Mouse (Mus musculus) limb, embryonic 12.5 days (tissue): ENCODE results near the gene Fgg. TPM values are rescaled to one million over a fixed set of nuclear protein-coding genes. Genes with fewer than 3 reads are reported as not detected.

Experiments
- ATAC-seq: fragments of 200-750 bp; cut with Nextera tagmentation; 2 replicates; pipeline ENCODE4 v1.8.0; 2017; ENCODE audit warnings: low read depth, moderate TSS enrichment; ENCODE audit not compliant: insufficient number of reproducible peaks, insufficient read depth, low FRiP score, low TSS enrichment
- H3K27ac ChIP-seq: fragments of 300-500 bp; sonication (generic); 2 replicates; pipeline ENCODE4 v1.5.1; 2016; ENCODE audit warnings: mild to moderate bottlenecking, moderate library complexity
- H3K27me3 ChIP-seq: fragments of 300-500 bp; sonication (generic); 2 replicates; pipeline ENCODE4 v1.6.1; 2016; ENCODE audit warnings: mild to moderate bottlenecking, moderate library complexity
- H3K36me3 ChIP-seq: fragments of 300-500 bp; sonication (generic); 2 replicates; pipeline ENCODE4 v1.6.1; 2016; ENCODE audit warnings: mild to moderate bottlenecking, moderate library complexity
- H3K4me1 ChIP-seq: fragments of 300-500 bp; sonication (generic); replicated peaks from 2 replicates; pipeline ENCODE4 v1.6.1; 2016
- H3K4me2 ChIP-seq: fragments of 300-500 bp; sonication (generic); 2 replicates; pipeline ENCODE4 v1.6.1; 2016; ENCODE audit warnings: mild to moderate bottlenecking, moderate library complexity
- H3K4me3 ChIP-seq: fragments of 300-500 bp; sonication (generic); replicated peaks from 2 replicates; pipeline ENCODE4 v1.5.1; 2016; ENCODE audit warnings: mild to moderate bottlenecking
- H3K9ac ChIP-seq: fragments of 300-500 bp; sonication (generic); replicated peaks from 2 replicates; pipeline ENCODE4 v1.6.1; 2016; ENCODE audit warnings: mild to moderate bottlenecking, moderate library complexity
- H3K9me3 ChIP-seq: fragments of 300-500 bp; sonication (generic); 2 replicates; pipeline ENCODE4 v1.6.1; 2016; ENCODE audit warnings: mild to moderate bottlenecking, moderate library complexity
- WGBS: fragments of 180-500 bp; shearing (Covaris S2); methylation state at CpG from one replicate; pipeline ENCODE4 v1.1.7; 2016; 5-methylcytosine and 5-hydroxymethylcytosine counted together
- polyA plus RNA-seq: library from polyadenylated mRNA; unstranded; fragments of >200 nt; fragmentation: Nextera tagmentation; extraction: Ambion mirVana; gene quantifications from 2 replicates; pipeline ENCODE4 v1.2.1, GENCODE M21; 2016

Gene Fgg
- polyA plus RNA-seq, 1 experiment from 2014 or later: not detected

GRCm38 (mm10) chr3:83027546-83028251, 20.2 kb downstream of the Fgg start:
- no peak overlapping the region for H3K9ac ChIP-seq

GRCm38 (mm10) chr3:83030331-83030730, 22.8 kb downstream of the Fgg start:
- H3K27ac ChIP-seq: no peak overlapping the region
- no peaks in the 10 kb centered on the region for H3K9me3 ChIP-seq
- no peak overlapping the region for H3K4me3 ChIP-seq
- no peak overlapping the region for H3K9ac ChIP-seq
- H3K27me3 ChIP-seq: no peaks in the 10 kb centered on the region
- no peaks in the 10 kb centered on the region for H3K4me1 ChIP-seq
- H3K4me2 ChIP-seq: no peak overlapping the region
- WGBS: 94% methylated on average over 4 of the region's 4 CpGs
- H3K36me3 ChIP-seq: no peaks in the 10 kb centered on the region
- ATAC-seq: no peak

More at GRCm38 (mm10) chr3:83027546-83028251, 20.2 kb downstream of the Fgg start:
- 90% methylated on average over 9 of the region's 9 CpGs for WGBS
- no peak overlapping the region for H3K4me2 ChIP-seq
- no peaks in the 10 kb centered on the region for H3K9me3 ChIP-seq
- no peak overlapping the region for H3K27ac ChIP-seq
- no peaks in the 10 kb centered on the region for H3K4me1 ChIP-seq
- ATAC-seq: no peak
- no peak overlapping the region for H3K4me3 ChIP-seq
- H3K27me3 ChIP-seq: no peaks in the 10 kb centered on the region
- H3K36me3 ChIP-seq: no peaks in the 10 kb centered on the region

GRCm38 (mm10) chr3:83032746-83033308, 25.3 kb downstream of the Fgg start:
- Histone ChIP-seq H3K4me1 (no peaks in the 10 kb centered on the region), H3K4me2 (peak overlapping the region; percentile 32; the same call in 1 of the 2 replicates), H3K4me3 (no peak overlapping the region), H3K9ac (no peak overlapping the region), H3K27ac (no peak overlapping the region), H3K27me3 (no peaks in the 10 kb centered on the region), H3K36me3 (no peaks in the 10 kb centered on the region), H3K9me3 (no peaks in the 10 kb centered on the region)
- no peak for ATAC-seq
- WGBS: 50% methylated on average over 13 of the region's 13 CpGs

- WGBS: 79% methylated on average over 8 of the region's 8 CpGs
Measured at GRCm38 (mm10) chr3:83033801-83034200, 26.3 kb downstream of the Fgg start.

GRCm38 (mm10) chr3:83038865-83039264, 31.3 kb downstream of the Fgg start:
- Histone ChIP-seq H3K4me3 (no peak overlapping the region), H3K9ac (no peak overlapping the region), H3K4me2 (no peak overlapping the region), H3K9me3 (no peaks in the 10 kb centered on the region), H3K27ac (no peak overlapping the region), H3K4me1 (no peaks in the 10 kb centered on the region), H3K36me3 (no peaks in the 10 kb centered on the region), H3K27me3 (no peaks in the 10 kb centered on the region)
- WGBS: 81% methylated on average over 2 of the region's 2 CpGs
- no peak for ATAC-seq

More at GRCm38 (mm10) chr3:83033801-83034200, 26.3 kb downstream of the Fgg start:
- Histone ChIP-seq H3K4me3 (no peak overlapping the region), H3K9me3 (no peaks in the 10 kb centered on the region), H3K27ac (no peak overlapping the region), H3K9ac (no peak overlapping the region), H3K4me1 (no peaks in the 10 kb centered on the region), H3K36me3 (no peaks in the 10 kb centered on the region), H3K27me3 (no peaks in the 10 kb centered on the region), H3K4me2 (no peak overlapping the region)
- ATAC-seq: no peak

GRCm38 (mm10) chr3:83039666-83040065, 32.1 kb downstream of the Fgg start:
- H3K4me2 ChIP-seq: no peak overlapping the region
- H3K9ac ChIP-seq: no peak overlapping the region
- H3K4me1 ChIP-seq: no peaks in the 10 kb centered on the region
- no peak for ATAC-seq
- WGBS: 73% methylated on average over 4 of the region's 4 CpGs
- no peak overlapping the region for H3K4me3 ChIP-seq
- no peaks in the 10 kb centered on the region for H3K27me3 ChIP-seq
- no peak overlapping the region for H3K27ac ChIP-seq
- no peaks in the 10 kb centered on the region for H3K36me3 ChIP-seq
- H3K9me3 ChIP-seq: no peaks in the 10 kb centered on the region

GRCm38 (mm10) chr3:83042451-83042850, 34.9 kb downstream of the Fgg start:
- no peak overlapping the region for H3K4me3 ChIP-seq
- 93% methylated on average over 5 of the region's 5 CpGs for WGBS
- H3K27me3 ChIP-seq: no peaks in the 10 kb centered on the region
- H3K36me3 ChIP-seq: no peaks in the 10 kb centered on the region
- H3K9me3 ChIP-seq: no peaks in the 10 kb centered on the region
- no peak overlapping the region for H3K9ac ChIP-seq
- ATAC-seq: no peak
- H3K4me1 ChIP-seq: no peaks in the 10 kb centered on the region
- H3K27ac ChIP-seq: no peak overlapping the region
- H3K4me2 ChIP-seq: no peak overlapping the region

- no peak overlapping the region for H3K4me2 ChIP-seq
- no peak overlapping the region for H3K4me3 ChIP-seq
- H3K36me3 ChIP-seq: no peaks in the 10 kb centered on the region
- 89% methylated on average over 11 of the region's 11 CpGs for WGBS
- no peak overlapping the region; the same call in 1 of the 2 replicates for H3K9ac ChIP-seq
- no peak for ATAC-seq
- no peaks in the 10 kb centered on the region for H3K9me3 ChIP-seq
- no peaks in the 10 kb centered on the region for H3K27me3 ChIP-seq
- H3K4me1 ChIP-seq: no peaks in the 10 kb centered on the region
- no peak overlapping the region for H3K27ac ChIP-seq
Measured at GRCm38 (mm10) chr3:83046649-83047048, 39.1 kb downstream of the Fgg start.

- 93% methylated on average over 8 of the region's 8 CpGs for WGBS
- no peak within 1 kb of the TSS for H3K27ac ChIP-seq
- no peaks in the 10 kb centered on the region for H3K4me1 ChIP-seq
- no peaks in the 10 kb centered on the region for H3K36me3 ChIP-seq
- H3K9ac ChIP-seq: no peak within 1 kb of the TSS
- no peak for ATAC-seq
- no peak within 1 kb of the TSS for H3K4me2 ChIP-seq
- no peak within 1 kb of the TSS for H3K4me3 ChIP-seq
- no peaks in the 10 kb centered on the region for H3K27me3 ChIP-seq
- H3K9me3 ChIP-seq: no peaks in the 10 kb centered on the region
Measured at GRCm38 (mm10) chr3:83049680-83050079, 42.2 kb downstream of the Fgg start, which contains the start of gene Fgb. Gene Fgb (minus strand): TSS chr3:83049863.

- no peak overlapping the region for H3K4me2 ChIP-seq
- no peak overlapping the region for H3K27ac ChIP-seq
- H3K4me1 ChIP-seq: no peaks in the 10 kb centered on the region
- H3K9ac ChIP-seq: no peak overlapping the region
- ATAC-seq: no peak
- no peaks in the 10 kb centered on the region for H3K9me3 ChIP-seq
- no peak overlapping the region for H3K4me3 ChIP-seq
- H3K36me3 ChIP-seq: no peaks in the 10 kb centered on the region
- WGBS: 84% methylated on average over 5 of the region's 5 CpGs
- H3K27me3 ChIP-seq: no peaks in the 10 kb centered on the region
Measured at GRCm38 (mm10) chr3:83050661-83051060, 43.1 kb downstream of the Fgg start.

- H3K9me3 ChIP-seq: no peaks in the 10 kb centered on the region
- no peaks in the 10 kb centered on the region for H3K27me3 ChIP-seq
- no peak overlapping the region for H3K27ac ChIP-seq
- no peak overlapping the region for H3K9ac ChIP-seq
- H3K4me2 ChIP-seq: no peak overlapping the region
- peaks cover 10% of the 10 kb centered on the region for H3K4me1 ChIP-seq
- ATAC-seq: no peak
- peaks cover 5% of the 10 kb centered on the region for H3K36me3 ChIP-seq
- H3K4me3 ChIP-seq: no peak overlapping the region
- 89% methylated on average over 5 of the region's 5 CpGs for WGBS
Measured at GRCm38 (mm10) chr3:83052102-83052501, 44.6 kb downstream of the Fgg start.

- peaks cover 10% of the 10 kb centered on the region for H3K4me1 ChIP-seq
- WGBS: 91% methylated on average over 7 of the region's 7 CpGs
- H3K9ac ChIP-seq: no peak overlapping the region
- no peaks in the 10 kb centered on the region for H3K9me3 ChIP-seq
- H3K36me3 ChIP-seq: peaks cover 14% of the 10 kb centered on the region
- H3K4me3 ChIP-seq: no peak overlapping the region
- no peak overlapping the region for H3K4me2 ChIP-seq
- ATAC-seq: no peak
- no peak overlapping the region for H3K27ac ChIP-seq
- H3K27me3 ChIP-seq: no peaks in the 10 kb centered on the region
Measured at GRCm38 (mm10) chr3:83053126-83053525, 45.6 kb downstream of the Fgg start.
